In genomic region chr2:117312441-117312895, GRCm38 (mm10) we compare ENCODE assay signal across 11 mouse cellular contexts. TPM values are rescaled to one million over a fixed set of nuclear protein-coding genes. Genes with fewer than 3 reads are reported as not detected.
A peak's percentile ranks its signal among the peaks of the same experiment; 100 is the strongest.
DNase-seq lines count a peak whose midpoint lies in the region; ATAC-seq lines count a peak whose summit lies in the region.
"Had no signal": no experiment of that assay in that cellular context is flagged by ENCODE, and none has a peak within 500 bp of the region (broad histone marks: within the 10 kb centered on the region; RNA-seq: fewer than 3 reads in every experiment).

No protein-coding gene starts in this region.

- no peak overlapping the region for H3K27ac ChIP-seq in forebrain, embryonic 13.5 days
- no peak overlapping the region for H3K27ac ChIP-seq in forebrain, embryonic 10.5 days

- H3K4me2 ChIP-seq in forebrain, embryonic 13.5 days, result peak overlapping the region; percentile 15; the same call in 1 of the 2 replicates
- H3K4me2 ChIP-seq: heart, embryonic 12.5 days had no signal

- no peak for DNase-seq in forebrain, embryonic 10.5 days (ENCODE audit: extremely low spot score, low spot score)
- DNase-seq in urinary bladder, postnatal 14 days (ENCODE audit: low spot score), result peak; percentile 18
- DNase-seq in urinary bladder, adult 2 months (ENCODE audit: low spot score), result no peak
- peak; percentile 88 for DNase-seq in induced T-regulatory cell, adult 2 months (ENCODE audit: low read depth)
- DNase-seq in gastrocnemius, adult 18-20 months (ENCODE audit: low spot score), result no peak
- no peak for DNase-seq in cerebellum, postnatal 25 days
- no peak for DNase-seq in cerebellum, adult 11 months
- DNase-seq: kidney, postnatal 14 days; lung, postnatal 14 days had no signal

- H3K4me1 ChIP-seq in forebrain, embryonic 13.5 days, result peaks cover 8% of the 10 kb centered on the region; the same call in 1 of the 2 replicates
- peaks cover 16% of the 10 kb centered on the region for H3K4me1 ChIP-seq in forebrain, embryonic 10.5 days
- H3K4me1 ChIP-seq: heart, embryonic 12.5 days had no signal

- peaks cover 8% of the 10 kb centered on the region; the same call in 1 of the 2 replicates for H3K9me3 ChIP-seq in forebrain, embryonic 13.5 days (replicated peaks)
- H3K9me3 ChIP-seq in forebrain, embryonic 10.5 days, result peaks cover 12% of the 10 kb centered on the region; the same call in 1 of the 2 replicates
- H3K9me3 ChIP-seq: heart, embryonic 12.5 days had no signal

- H3K36me3 ChIP-seq in forebrain, embryonic 13.5 days (ENCODE audit: poor library complexity, severe bottlenecking), result no peaks in the 10 kb centered on the region
- no peaks in the 10 kb centered on the region for H3K36me3 ChIP-seq in forebrain, embryonic 10.5 days (replicated peaks)
- H3K36me3 ChIP-seq: heart, embryonic 12.5 days had no signal

- no peak overlapping the region for H3K9ac ChIP-seq in forebrain, embryonic 13.5 days
- H3K9ac ChIP-seq: heart, embryonic 12.5 days had no signal

- no peaks in the 10 kb centered on the region for H3K27me3 ChIP-seq in forebrain, embryonic 13.5 days
- no peaks in the 10 kb centered on the region for H3K27me3 ChIP-seq in forebrain, embryonic 10.5 days (ENCODE audit: poor library complexity, severe bottlenecking)
- H3K27me3 ChIP-seq: heart, embryonic 12.5 days had no signal

- 58% methylated on average over 7 of the region's 7 CpGs for WGBS in forebrain, embryonic 13.5 days
- WGBS in forebrain, embryonic 10.5 days, result 86% methylated on average over 7 of the region's 7 CpGs

- peak; percentile 87 for ATAC-seq in forebrain, embryonic 13.5 days

- H3K4me3 ChIP-seq in forebrain, embryonic 13.5 days, result no peak overlapping the region
- no peak overlapping the region for H3K4me3 ChIP-seq in forebrain, embryonic 10.5 days
- H3K4me3 ChIP-seq: heart, embryonic 12.5 days had no signal

RNA-seq across cellular contexts. Expression of gene Rasgrp1, which starts 30.3 kb away (rescaled TPM):
- 2.9 and 5.1 TPM in 2 replicates for polyA plus RNA-seq in forebrain, embryonic 13.5 days (2015; fragmentation: Nextera tagmentation; extraction: Ambion mirVana)
- polyA plus RNA-seq in forebrain, embryonic 10.5 days (2016; fragmentation: Nextera tagmentation; extraction: Ambion mirVana), result 3.6 and 4.8 TPM in 2 replicates
- polyA plus RNA-seq in urinary bladder, adult 2 months (2012; rRNA removed), result 1.2 and 1.3 TPM in 2 replicates
- not detected for total RNA-seq in gastrocnemius, adult 18-20 months (2021)

Comparison
In these comparisons a context has a peak if more than half of its experiments do, and no peak if none do; other contexts are left out.
1. DNase-seq: peak in urinary bladder, postnatal 14 days (single experiment) and induced T-regulatory cell, adult 2 months (single experiment); none in forebrain, embryonic 10.5 days (single experiment), urinary bladder, adult 2 months (single experiment), gastrocnemius, adult 18-20 months (single experiment), cerebellum, postnatal 25 days (0 of 2) and cerebellum, adult 11 months (single experiment).